Mouse (Mus musculus) spleen, postnatal 36 days (tissue): ENCODE results near the gene Olfr1448.
"Not testable (repeated sequence)": the region's sequence is repeated elsewhere in the genome, so short reads cannot be mapped to it uniquely, and the experiment has no call there.

Source experiments
- DNase-seq, 2 experiments: peaks; one replicate each; pipeline ENCODE4 v3.0.0; 2022; ENCODE audit warnings: low spot score in 2 of 2, mixed read lengths in 1 of 2

The Olfr1448 gene

DNA sequence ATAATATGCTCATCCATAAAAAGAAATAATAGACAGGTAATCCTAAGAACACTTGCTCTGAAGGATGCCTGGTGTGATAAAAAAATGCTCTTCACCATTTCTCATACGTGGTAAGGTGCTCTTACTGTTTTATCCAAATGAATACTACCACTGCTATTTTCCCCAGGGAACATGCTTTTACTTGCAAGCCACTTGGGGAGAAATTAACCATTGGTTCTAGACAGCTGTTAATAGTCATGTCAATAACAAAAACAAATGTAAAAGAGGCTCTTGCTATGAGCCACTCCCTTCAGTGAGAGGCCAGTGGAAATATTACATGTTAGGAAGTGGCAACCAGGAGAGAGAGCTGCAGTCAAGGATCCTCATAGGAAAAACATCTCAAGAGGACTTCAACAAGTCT is at the start of gene Olfr1448:
Gene Olfr1448, minus strand, starts transcription at position 101 of the 400 bp plus-strand sequence.
- no peak for DNase-seq

DNA sequence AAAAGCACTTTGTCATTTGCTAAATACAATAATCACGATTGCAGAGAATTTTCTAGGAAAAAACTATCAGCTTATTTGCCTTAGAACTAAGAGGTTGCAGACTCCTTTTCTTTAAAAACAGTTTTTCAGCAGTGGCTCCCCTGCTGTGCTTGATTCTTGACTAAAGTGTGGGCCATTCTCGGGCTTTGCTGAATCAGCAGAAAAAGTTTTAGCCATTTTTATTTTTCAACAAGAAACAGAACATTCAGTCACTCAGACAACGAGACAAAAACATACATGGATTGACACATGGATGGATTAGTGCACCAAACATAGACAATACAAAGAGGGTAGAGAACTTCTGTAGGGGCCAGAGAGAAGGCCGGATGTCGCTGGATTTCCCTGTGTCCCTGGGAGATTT is 45.9 kb upstream of the Olfr1448 start:
- not testable (repeated sequence) for DNase-seq

DNA sequence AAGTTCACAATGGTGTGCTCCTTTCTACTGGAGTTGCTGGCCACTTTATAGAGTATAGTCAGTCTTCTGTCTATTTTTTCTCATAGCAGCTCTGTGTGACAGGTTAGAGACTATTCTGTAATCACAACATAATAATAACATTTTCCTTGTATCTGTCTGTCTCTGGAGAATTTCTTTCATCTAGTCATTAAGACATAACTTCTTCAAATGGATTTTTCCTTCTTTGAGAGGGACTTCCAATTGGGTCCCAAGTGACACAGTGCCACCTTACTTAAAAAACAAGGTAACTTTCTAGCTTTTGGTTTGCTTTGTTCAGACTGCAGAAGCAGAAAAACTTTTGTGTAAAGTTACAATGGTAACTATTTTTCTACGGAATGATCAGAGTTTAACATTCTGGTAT is 25.7 kb upstream of the Olfr1448 start, which contains the start of gene Olfr1450:
Gene Olfr1450, plus strand, starts transcription at position 301 of the 400 bp plus-strand sequence.
- no peak for DNase-seq

DNA sequence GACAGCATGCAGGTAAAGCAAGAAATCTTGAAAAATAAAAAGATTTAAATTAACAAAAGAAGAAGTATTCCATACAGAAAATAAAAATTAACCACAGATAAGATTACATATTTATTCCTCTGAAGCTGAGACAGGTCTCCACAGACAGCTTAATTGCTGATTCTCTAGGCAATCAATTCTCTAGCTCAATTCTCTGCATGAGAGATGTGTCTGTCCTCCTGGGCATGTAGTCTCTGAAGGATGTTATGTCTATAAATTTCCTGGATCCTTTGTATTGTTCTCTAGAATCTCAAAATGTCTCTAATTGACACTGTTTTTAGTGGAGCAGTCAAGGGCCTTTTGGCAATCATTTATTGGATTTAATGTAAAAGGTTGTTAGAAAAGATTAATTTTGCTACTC is 6.3 kb upstream of the Olfr1448 start, which contains the start of gene Olfr1449:
Gene Olfr1449, plus strand, starts transcription at position 301 of the 400 bp plus-strand sequence.
- no peak for DNase-seq

DNA sequence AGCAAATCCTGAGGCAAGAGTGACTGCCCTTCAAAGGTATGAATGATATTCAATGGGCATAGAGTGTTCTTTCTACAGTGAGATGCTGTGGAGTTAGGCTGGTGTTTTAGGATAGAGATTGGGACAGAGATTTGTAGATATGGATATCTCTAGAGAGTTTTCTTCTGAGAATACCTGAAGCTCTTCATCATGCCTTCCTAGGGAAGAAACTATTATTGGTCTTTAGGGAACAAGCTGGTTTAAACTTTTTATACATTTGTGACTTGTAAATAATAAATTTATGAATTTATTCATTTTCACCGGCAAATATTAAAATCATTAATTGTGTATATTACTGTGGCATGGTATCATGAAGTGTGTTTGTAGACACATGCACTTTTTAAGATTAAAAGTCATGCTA is 20.6 kb downstream of the Olfr1448 start, which contains the start of gene Olfr1447:
Gene Olfr1447, minus strand, starts transcription at position 101 of the 400 bp plus-strand sequence.
- no peak for DNase-seq

DNA sequence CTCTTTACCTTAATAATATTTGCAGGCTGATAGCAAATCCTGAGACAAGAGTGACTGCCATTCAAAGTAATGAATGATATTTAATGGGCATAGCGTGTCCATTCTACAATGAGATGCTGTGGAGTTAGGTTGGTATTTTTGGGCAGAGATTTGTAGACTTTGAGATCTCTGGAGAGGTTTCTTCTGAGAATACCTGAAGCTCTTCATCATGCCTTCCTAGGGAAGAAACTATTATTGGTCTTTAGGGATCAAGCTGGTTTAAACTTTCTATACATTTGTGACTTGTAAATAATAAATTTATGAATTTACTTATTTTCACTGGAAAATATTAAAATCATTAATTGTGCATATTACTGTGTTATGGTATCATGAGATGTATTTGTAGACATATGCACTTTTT is 30.8 kb downstream of the Olfr1448 start, which contains the start of gene Olfr1446:
Gene Olfr1446, minus strand, starts transcription at position 101 of the 400 bp plus-strand sequence.
- DNase-seq = no peak

DNA sequence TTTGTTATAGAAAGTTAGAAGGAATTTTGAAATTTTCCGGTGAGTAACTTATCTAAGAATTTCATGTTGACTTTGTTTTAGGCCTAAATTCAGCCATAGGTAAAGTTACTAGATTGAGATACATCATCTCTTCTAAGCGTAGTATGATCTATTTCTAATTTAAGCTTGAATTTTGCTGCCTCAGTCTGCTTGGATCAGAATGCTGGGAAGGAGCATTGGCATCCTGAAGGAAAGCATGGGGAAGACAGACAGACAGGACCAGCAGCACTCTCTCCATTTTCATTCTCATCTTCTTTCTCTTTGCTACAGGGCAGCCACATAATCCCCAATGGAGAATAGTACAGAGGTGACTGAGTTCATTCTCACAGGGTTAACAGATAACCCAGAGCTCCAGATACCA is 40.7 kb downstream of the Olfr1448 start, which contains the start of gene Olfr1445:
Gene Olfr1445, plus strand, starts transcription at position 301 of the 400 bp plus-strand sequence.
- DNase-seq = no peak
